Mouse (Mus musculus) hindbrain, embryonic 10.5 days (tissue): ENCODE data around the gene Fcnb. TPM values are rescaled to one million over a fixed set of nuclear protein-coding genes. Genes with fewer than 3 reads are reported as not detected.

Source experiments
- DNase-seq: peaks from one replicate; pipeline ENCODE4 v3.0.0-alpha.2; 2017; ENCODE audit warnings: low spot score
- H3K27ac ChIP-seq: fragments of 300-500 bp; sonication (generic); 2 replicates; pipeline ENCODE4 v1.5.1; 2016; ENCODE audit warnings: mild to moderate bottlenecking, moderate library complexity
- H3K27me3 ChIP-seq: fragments of 300-500 bp; sonication (generic); 2 replicates; pipeline ENCODE4 v1.6.1; 2016; ENCODE audit warnings: mild to moderate bottlenecking; ENCODE audit not compliant: poor library complexity, insufficient read depth, severe bottlenecking
- H3K36me3 ChIP-seq: fragments of 300-500 bp; sonication (generic); 2 replicates; pipeline ENCODE4 v1.6.1; 2016; ENCODE audit warnings: mild to moderate bottlenecking, moderate library complexity
- H3K4me1 ChIP-seq: fragments of 300-500 bp; sonication (generic); replicated peaks from 2 replicates; pipeline ENCODE4 v1.6.1; 2016; ENCODE audit warnings: mild to moderate bottlenecking
- H3K4me3 ChIP-seq: fragments of 300-500 bp; sonication (generic); 2 replicates; pipeline ENCODE4 v1.5.1; 2016; ENCODE audit warnings: mild to moderate bottlenecking, moderate library complexity
- H3K9me3 ChIP-seq: fragments of 300-500 bp; sonication (generic); 2 replicates; pipeline ENCODE4 v1.6.1; 2016; ENCODE audit warnings: mild to moderate bottlenecking, moderate library complexity
- WGBS: fragments of 180-500 bp; shearing (Covaris S2); methylation state at CpG from one replicate; pipeline ENCODE4 v1.1.7; 2016; 5-methylcytosine and 5-hydroxymethylcytosine counted together
- polyA plus RNA-seq: library from polyadenylated mRNA; unstranded; fragments of >200 nt; fragmentation: Nextera tagmentation; extraction: Ambion mirVana; gene quantifications from 2 replicates; pipeline ENCODE4 v1.2.1, GENCODE M21; 2016

Gene Fcnb
- polyA plus RNA-seq, 1 experiment from 2014 or later: not detected

DNA sequence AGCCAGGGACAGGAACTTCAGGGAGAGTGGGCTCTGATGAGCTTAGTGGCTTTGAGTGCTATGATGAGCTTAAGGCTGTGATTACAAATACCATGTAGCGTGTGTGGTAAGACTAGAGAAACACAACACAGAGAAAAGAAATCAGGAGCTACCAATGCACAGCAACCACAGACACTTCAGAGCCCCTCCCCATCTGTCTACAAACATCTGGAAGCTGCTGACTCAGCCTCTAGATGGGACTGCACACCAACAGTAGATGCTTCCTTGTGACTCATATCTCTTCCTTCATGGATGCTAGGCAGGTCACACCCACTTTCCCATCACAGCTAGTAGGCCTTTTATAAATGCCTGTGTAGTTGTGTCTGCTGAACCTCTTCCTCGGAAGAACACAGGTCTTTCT is 17.2 kb upstream of the Fcnb start:
- DNase-seq: no peak

GRCm38 (mm10) chr2:28100796-28101483 is 16.3 kb upstream of the Fcnb start:
- H3K27ac ChIP-seq: peak overlapping the region; percentile 50; the same call in 1 of the 2 replicates
- 83% methylated on average over 9 of the region's 9 CpGs for WGBS
- no peaks in the 10 kb centered on the region for H3K9me3 ChIP-seq
- peaks cover 20% of the 10 kb centered on the region for H3K27me3 ChIP-seq
- DNase-seq: no peak
- no peaks in the 10 kb centered on the region for H3K36me3 ChIP-seq
- no peak overlapping the region for H3K4me3 ChIP-seq
- H3K4me1 ChIP-seq: peaks cover 26% of the 10 kb centered on the region

More for the DNA sequence above, 17.2 kb upstream of the Fcnb start:
- 90% methylated on average over 2 of the region's 2 CpGs for WGBS
- Histone ChIP-seq H3K27me3 (peaks cover 15% of the 10 kb centered on the region), H3K36me3 (no peaks in the 10 kb centered on the region), H3K4me3 (no peak overlapping the region), H3K27ac (no peak overlapping the region), H3K4me1 (peaks cover 20% of the 10 kb centered on the region), H3K9me3 (no peaks in the 10 kb centered on the region)

DNA sequence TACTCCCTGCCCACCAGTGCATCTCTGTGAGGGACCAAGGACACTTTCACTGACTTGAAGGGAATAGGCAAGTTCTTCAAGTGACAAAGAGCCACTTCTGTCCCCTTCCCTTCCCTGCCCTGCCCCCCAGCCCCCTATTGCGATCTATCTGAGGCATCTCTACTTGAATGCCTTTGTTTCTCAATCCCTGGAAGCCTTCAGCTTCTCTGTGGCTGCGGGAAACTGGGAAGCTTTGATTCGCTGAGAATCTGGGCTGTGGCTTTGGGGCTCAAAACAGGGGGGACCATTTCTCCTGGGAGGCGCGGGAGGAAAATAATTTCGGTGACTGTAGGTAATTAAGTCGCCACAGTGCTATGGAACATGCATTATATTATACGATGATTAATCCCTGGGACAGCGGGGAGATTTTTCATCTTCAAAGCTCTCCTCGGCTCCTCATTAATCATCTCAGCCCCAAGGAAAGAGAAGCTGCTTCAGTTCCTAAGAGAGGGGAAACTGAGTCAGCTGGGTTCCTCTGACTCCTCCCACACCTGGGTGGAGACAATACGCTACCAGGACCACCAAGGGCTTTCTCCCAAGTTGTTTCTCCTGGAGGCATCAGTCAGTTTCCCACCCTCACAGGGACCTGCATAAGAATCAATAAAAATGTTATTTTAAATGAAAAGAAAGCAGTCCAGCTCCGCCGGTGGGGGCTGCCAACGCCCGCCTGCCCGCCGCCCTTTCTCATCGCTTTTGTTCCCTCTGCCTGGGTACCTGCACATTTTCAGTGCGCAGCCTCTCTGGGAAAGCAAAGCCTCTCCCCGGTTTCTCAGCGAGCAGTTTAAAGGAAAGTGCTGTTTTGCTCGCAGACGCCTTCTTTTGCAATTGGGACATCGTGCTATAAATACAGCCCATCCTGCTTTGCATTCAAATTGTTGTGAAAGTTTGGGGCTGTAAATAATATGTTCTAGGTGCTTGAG is 14.1 kb upstream of the Fcnb start:
- Histone ChIP-seq H3K27ac (peak overlapping the region; percentile 74), H3K4me3 (peak overlapping the region; percentile 47), H3K9me3 (no peaks in the 10 kb centered on the region), H3K4me1 (peaks cover 31% of the 10 kb centered on the region), H3K36me3 (no peaks in the 10 kb centered on the region), H3K27me3 (peaks cover 20% of the 10 kb centered on the region)
- peak; percentile 43 for DNase-seq
- WGBS: 6% methylated on average over 24 of the region's 24 CpGs

DNA sequence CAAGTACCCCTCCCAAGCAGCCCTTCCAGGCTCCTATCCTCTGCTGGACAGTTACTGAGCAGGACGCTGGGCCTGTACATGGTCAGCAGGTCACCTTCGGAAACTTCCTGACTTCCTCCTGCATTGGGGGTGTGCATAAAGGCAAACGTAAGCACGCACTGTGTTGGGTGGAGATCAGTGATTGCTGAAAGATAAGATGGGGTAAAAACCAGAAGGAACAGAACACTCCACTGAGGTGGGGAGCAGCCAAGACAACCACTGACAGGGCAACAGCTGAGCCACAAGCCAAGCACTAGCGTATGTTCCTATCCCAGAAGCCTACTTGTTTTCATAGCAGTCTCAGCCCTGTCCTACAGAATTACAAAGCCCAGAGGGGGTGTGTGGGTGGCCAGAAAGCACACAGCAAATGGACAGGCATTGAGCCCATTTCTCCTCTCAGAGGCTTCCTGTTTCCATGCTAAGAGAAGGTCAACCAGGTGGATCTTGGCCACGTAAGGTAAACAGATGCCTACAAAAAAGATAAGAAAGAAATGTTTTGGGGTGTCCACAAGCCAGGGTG is 12.1 kb upstream of the Fcnb start:
- Histone ChIP-seq H3K27me3 (peaks cover 20% of the 10 kb centered on the region), H3K9me3 (no peaks in the 10 kb centered on the region), H3K4me3 (no peak overlapping the region), H3K36me3 (no peaks in the 10 kb centered on the region), H3K4me1 (peaks cover 32% of the 10 kb centered on the region), H3K27ac (no peak overlapping the region; the same call in 1 of the 2 replicates)
- no peak for DNase-seq
- WGBS: 91% methylated on average over 6 of the region's 6 CpGs

DNA sequence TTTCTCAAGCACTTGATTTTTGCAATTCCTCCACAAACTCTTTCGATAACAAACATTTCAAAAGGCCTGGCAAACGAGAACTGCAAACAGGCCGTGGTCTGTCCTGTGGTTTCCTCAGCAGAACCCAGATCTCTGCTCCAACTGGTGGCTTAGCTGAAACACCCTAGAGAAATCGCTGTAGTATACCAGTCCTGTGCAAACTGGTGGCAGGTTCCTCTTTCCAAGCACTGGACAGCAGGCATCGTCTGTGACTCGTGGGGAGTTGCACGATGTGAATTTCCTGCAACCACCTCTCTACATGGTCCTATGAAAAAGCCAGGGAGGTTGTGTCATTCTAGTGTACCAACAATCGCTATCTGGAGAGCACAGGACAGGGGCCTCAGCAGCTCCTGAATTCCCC is 7.4 kb upstream of the Fcnb start:
- H3K27ac ChIP-seq: no peak overlapping the region
- peaks cover 5% of the 10 kb centered on the region; the same call in 1 of the 2 replicates for H3K27me3 ChIP-seq
- H3K9me3 ChIP-seq: no peaks in the 10 kb centered on the region
- no peak overlapping the region for H3K4me3 ChIP-seq
- DNase-seq: no peak
- no peaks in the 10 kb centered on the region for H3K36me3 ChIP-seq
- WGBS: 91% methylated on average over 8 of the region's 8 CpGs
- H3K4me1 ChIP-seq: peaks cover 41% of the 10 kb centered on the region

DNA sequence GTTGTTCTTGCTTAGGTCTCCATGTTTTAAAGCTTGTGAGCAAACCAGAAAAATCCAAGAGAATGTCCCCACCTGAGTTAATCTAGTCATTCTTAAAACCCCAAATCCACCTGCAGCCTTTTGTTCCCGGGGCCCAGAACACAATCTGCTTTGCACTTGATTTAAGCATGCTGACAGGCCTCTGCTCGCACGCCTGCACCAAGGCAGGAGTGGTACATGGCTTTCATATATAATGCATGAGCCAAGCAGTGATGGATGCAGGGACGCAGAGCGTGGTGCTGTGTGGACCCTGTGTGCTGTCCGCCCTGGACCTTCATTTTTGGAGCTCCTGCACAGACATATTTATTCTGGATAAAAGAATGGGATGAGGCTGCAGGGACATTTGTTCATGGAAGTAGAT is 6.4 kb upstream of the Fcnb start:
- no peaks in the 10 kb centered on the region for H3K27me3 ChIP-seq
- H3K9me3 ChIP-seq: no peaks in the 10 kb centered on the region
- H3K27ac ChIP-seq: peak overlapping the region; percentile 73
- H3K4me3 ChIP-seq: no peak overlapping the region
- no peak for DNase-seq
- H3K4me1 ChIP-seq: peaks cover 35% of the 10 kb centered on the region
- no peaks in the 10 kb centered on the region for H3K36me3 ChIP-seq
- 79% methylated on average over 6 of the region's 6 CpGs for WGBS

DNA sequence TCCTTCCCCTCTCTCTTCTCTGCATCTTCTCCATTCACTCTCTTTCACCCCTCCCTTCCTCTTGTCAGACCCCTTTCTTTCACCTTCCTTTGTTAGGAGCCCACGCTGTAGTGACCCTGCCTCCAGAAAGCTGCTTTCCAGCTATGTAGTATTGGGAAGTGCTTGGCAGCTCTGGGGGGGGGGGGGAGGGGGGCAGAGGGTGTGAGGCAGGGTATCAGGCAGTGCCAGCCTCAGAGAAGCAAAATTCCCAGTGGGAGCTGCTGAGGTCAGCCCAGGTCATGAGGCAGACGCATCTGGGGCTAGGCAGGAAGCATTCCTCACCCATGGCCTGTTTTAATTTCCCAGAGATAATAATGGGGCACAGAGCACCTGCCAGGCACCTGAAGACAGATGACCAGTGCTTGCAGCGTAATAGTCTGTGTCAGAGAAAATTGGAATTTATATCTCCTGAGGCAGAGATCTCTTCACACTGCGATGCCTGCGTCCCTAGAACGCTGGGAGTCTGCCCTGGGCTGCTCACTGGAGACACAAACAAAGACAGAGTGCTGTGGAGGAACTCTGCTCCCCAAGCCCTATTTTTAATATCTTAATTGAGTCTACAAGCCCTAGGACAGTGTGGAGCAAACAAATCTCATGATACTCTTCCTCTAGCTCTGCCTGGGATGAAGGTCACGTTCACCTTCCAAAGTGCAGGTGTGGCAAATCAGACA is 5.8 kb upstream of the Fcnb start:
- peaks cover 35% of the 10 kb centered on the region for H3K4me1 ChIP-seq
- no peak overlapping the region for H3K4me3 ChIP-seq
- no peaks in the 10 kb centered on the region for H3K9me3 ChIP-seq
- no peaks in the 10 kb centered on the region for H3K27me3 ChIP-seq
- no peaks in the 10 kb centered on the region for H3K36me3 ChIP-seq
- peak overlapping the region; percentile 73 for H3K27ac ChIP-seq
- DNase-seq: peak; percentile 18
- WGBS: 52% methylated on average over 7 of the region's 7 CpGs

GRCm38 (mm10) chr2:28089095-28089494 is 4.4 kb upstream of the Fcnb start:
- no peaks in the 10 kb centered on the region for H3K27me3 ChIP-seq
- H3K4me1 ChIP-seq: peaks cover 30% of the 10 kb centered on the region
- no peaks in the 10 kb centered on the region for H3K9me3 ChIP-seq
- no peak for DNase-seq
- peak overlapping the region; percentile 51; the same call in 1 of the 2 replicates for H3K27ac ChIP-seq
- 70% methylated on average over 5 of the region's 5 CpGs for WGBS
- H3K4me3 ChIP-seq: no peak overlapping the region
- no peaks in the 10 kb centered on the region for H3K36me3 ChIP-seq

DNA sequence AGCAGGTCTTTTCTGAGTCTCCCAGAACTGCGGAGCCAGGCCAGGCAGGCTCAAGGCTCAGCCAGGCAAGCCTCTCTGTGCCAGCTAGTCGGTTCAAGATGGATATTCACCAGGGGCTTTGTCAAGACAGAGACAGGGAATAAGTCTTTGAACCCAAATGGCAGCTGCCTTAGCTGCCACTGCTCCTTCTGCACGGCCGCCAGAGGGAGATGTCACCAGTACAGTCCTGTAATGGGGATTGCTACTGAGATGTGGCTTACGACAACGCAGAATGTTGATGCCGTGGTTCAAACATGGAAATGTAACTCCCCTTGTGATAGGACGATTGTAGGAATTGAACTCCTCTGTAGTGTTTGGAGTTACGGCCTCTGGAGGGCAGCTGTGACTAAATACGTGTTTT is 1.4 kb upstream of the Fcnb start:
- no peak for DNase-seq
- peaks cover 24% of the 10 kb centered on the region for H3K4me1 ChIP-seq
- no peak overlapping the region for H3K4me3 ChIP-seq
- WGBS: 79% methylated on average over 10 of the region's 10 CpGs
- H3K9me3 ChIP-seq: no peaks in the 10 kb centered on the region
- H3K27ac ChIP-seq: no peak overlapping the region
- H3K27me3 ChIP-seq: no peaks in the 10 kb centered on the region
- no peaks in the 10 kb centered on the region for H3K36me3 ChIP-seq

GRCm38 (mm10) chr2:28075616-28076187 is 9.0 kb downstream of the Fcnb start:
- 0 out of 2 replicates have a peak, but pooled peaks cover 4% of the 10 kb centered on the region for H3K9me3 ChIP-seq
- H3K27me3 ChIP-seq: no peaks in the 10 kb centered on the region
- no peaks in the 10 kb centered on the region for H3K36me3 ChIP-seq
- no peak overlapping the region for H3K4me3 ChIP-seq
- DNase-seq: no peak
- no peaks in the 10 kb centered on the region; the same call in 1 of the 2 replicates for H3K4me1 ChIP-seq
- WGBS: 86% methylated on average over 7 of the region's 7 CpGs
- H3K27ac ChIP-seq: no peak overlapping the region

DNA sequence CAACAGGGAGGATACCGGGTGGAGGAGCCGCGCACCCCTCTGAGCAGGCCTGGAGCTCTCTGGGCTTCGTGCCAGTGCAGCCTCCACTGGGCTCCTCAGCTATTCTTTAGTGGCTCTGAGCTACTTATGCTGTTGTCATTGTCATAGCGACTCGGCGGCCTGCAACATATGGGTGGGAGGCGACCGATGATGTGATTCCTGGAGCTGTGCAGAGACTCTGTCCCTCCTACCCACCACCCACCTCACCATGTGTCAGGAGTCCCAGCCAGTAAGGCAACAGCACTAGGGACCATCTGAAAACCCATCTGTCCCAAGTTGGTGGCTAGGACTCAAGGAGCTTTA is 16.2 kb downstream of the Fcnb start:
- Histone ChIP-seq H3K4me1 (peaks cover 15% of the 10 kb centered on the region), H3K27ac (peak overlapping the region; percentile 77), H3K4me3 (no peak overlapping the region), H3K27me3 (no peaks in the 10 kb centered on the region), H3K9me3 (no peaks in the 10 kb centered on the region), H3K36me3 (no peaks in the 10 kb centered on the region)
- DNase-seq: no peak
- WGBS: 84% methylated on average over 9 of the region's 9 CpGs

- WGBS: 89% methylated on average over 2 of the region's 2 CpGs
- Histone ChIP-seq H3K27me3 (no peaks in the 10 kb centered on the region), H3K9me3 (no peaks in the 10 kb centered on the region), H3K27ac (peak overlapping the region; percentile 77), H3K4me1 (peaks cover 15% of the 10 kb centered on the region), H3K36me3 (no peaks in the 10 kb centered on the region), H3K4me3 (no peak overlapping the region)
- no peak for DNase-seq
Measured at GRCm38 (mm10) chr2:28067821-28068536, 16.7 kb downstream of the Fcnb start.
